Mouse (Mus musculus) embryo, embryonic 11.5 days (tissue): Measurements from ENCODE around the gene Rnft2.

Source experiments
- DNase-seq: peaks from one replicate; pipeline ENCODE4 v3.0.0-alpha.2; 2012; ENCODE audit warnings: low read depth, low spot score

Rnft2 gene

GRCm38 (mm10) chr5:118142471-118142870 lies 102.4 kb downstream of the Rnft2 start:
- no peak for DNase-seq
